Mouse (Mus musculus) ES-E14 (cell line): ENCODE measurements at regions not wholly inside any gene's neighbourhood (a gene's known extent, or its start where the extent isn't known, plus 50 kb on each side); places are given as distances from the start of the nearest gene placed in this dataset.

Experiments
- CHD2 ChIP-seq: IDR thresholded peaks from 2 replicates; pipeline ENCODE4 v1.6.1; 2014; ENCODE audit warnings: mild to moderate bottlenecking, low read depth, low read length, inconsistent platforms
- MAFK ChIP-seq: IDR thresholded peaks from 2 replicates; pipeline ENCODE4 v1.6.1; 2014; ENCODE audit warnings: mild to moderate bottlenecking, low read depth, low read length, inconsistent platforms; ENCODE audit not compliant: insufficient read depth
- ZC3H11A ChIP-seq: IDR thresholded peaks from 2 replicates; pipeline ENCODE4 v1.6.1; 2012; ENCODE audit warnings: low read depth, mild to moderate bottlenecking, inconsistent platforms, low read length, borderline replicate concordance

DNA sequence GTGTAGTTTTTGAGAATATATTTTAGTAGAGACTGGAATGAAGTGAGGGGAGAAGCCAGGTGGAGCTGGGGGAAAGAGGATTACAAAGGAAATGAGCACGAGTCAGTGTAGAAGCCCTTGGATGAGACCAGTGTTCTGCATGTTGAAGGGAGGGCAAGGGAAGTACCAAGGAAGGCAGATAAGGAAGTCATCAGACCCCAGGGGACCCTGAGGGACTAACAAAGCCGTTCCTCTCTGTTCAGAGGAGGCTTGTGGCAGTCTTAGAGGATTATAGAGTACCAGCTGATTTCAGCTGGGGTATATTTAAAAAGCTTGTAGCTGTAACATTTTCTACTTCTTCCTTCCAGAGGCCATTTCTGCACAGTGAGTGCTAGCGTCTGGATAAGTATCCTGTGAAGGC is 56.7 kb upstream of the Igsf9b start:
- TF ChIP-seq ZC3H11A: no peak
- TF ChIP-seq CHD2: no peak
- no peak for TF ChIP-seq MAFK
